Mouse (Mus musculus) neural tube, embryonic 13.5 days (tissue): Measurements from ENCODE around the gene Pym1. TPM values are rescaled to one million over a fixed set of nuclear protein-coding genes. Genes with fewer than 3 reads are reported as not detected.
A peak's percentile ranks its signal among the peaks of the same experiment; 100 is the strongest.
"Not testable (repeated sequence)": the region's sequence is repeated elsewhere in the genome, so short reads cannot be mapped to it uniquely, and the experiment has no call there.

Experiments
- ATAC-seq: fragments of 200-750 bp; cut with Nextera tagmentation; 2 replicates; pipeline ENCODE4 v1.8.0; 2017; ENCODE audit warnings: low read depth, mild to moderate bottlenecking, moderate TSS enrichment, moderate library complexity
- H3K27ac ChIP-seq: fragments of 300-500 bp; sonication (generic); replicated peaks from 2 replicates; pipeline ENCODE4 v1.5.1; 2015; ENCODE audit warnings: moderate library complexity, mild to moderate bottlenecking, inconsistent platforms
- H3K27me3 ChIP-seq: fragments of 300-500 bp; sonication (generic); 2 replicates; pipeline ENCODE4 v1.6.1; 2015; ENCODE audit warnings: mild to moderate bottlenecking, inconsistent platforms
- H3K36me3 ChIP-seq: fragments of 300-500 bp; sonication (generic); 2 replicates; pipeline ENCODE4 v1.6.1; 2015; ENCODE audit warnings: mild to moderate bottlenecking, inconsistent platforms
- H3K4me1 ChIP-seq: fragments of 300-500 bp; sonication (generic); replicated peaks from 2 replicates; pipeline ENCODE4 v1.6.1; 2015; ENCODE audit warnings: inconsistent platforms
- H3K4me2 ChIP-seq: fragments of 300-500 bp; sonication (generic); 2 replicates; pipeline ENCODE4 v1.6.1; 2015; ENCODE audit warnings: inconsistent platforms, mild to moderate bottlenecking, moderate library complexity
- H3K4me3 ChIP-seq: fragments of 300-500 bp; sonication (generic); 2 replicates; pipeline ENCODE4 v1.5.1; 2015; ENCODE audit warnings: mild to moderate bottlenecking, inconsistent platforms
- H3K9ac ChIP-seq: fragments of 300-500 bp; sonication (generic); 2 replicates; pipeline ENCODE4 v1.6.1; 2015; ENCODE audit warnings: moderate library complexity, mild to moderate bottlenecking, inconsistent platforms
- H3K9me3 ChIP-seq: fragments of 300-500 bp; sonication (generic); 2 replicates; pipeline ENCODE4 v1.6.1; 2016; ENCODE audit warnings: inconsistent platforms
- WGBS: fragments of 180-500 bp; shearing (Covaris S2); methylation state at CpG from one replicate; pipeline ENCODE4 v1.1.7; 2015; 5-methylcytosine and 5-hydroxymethylcytosine counted together
- polyA plus RNA-seq: library from polyadenylated mRNA; unstranded; fragments of >200 nt; fragmentation: Nextera tagmentation; extraction: Ambion mirVana; gene quantifications from 2 replicates; pipeline ENCODE4 v1.2.1, GENCODE M21; 2015

Gene Pym1
- 44.1 and 46.6 TPM in 2 replicates for polyA plus RNA-seq

- Histone ChIP-seq H3K36me3 (peaks cover 3% of the 10 kb centered on the region; the same call in 1 of the 2 replicates), H3K4me1 (peaks cover 45% of the 10 kb centered on the region), H3K27me3 (peaks cover 38% of the 10 kb centered on the region), H3K4me3 (peak within 1 kb of the TSS; percentile 66), H3K9me3 (no peaks in the 10 kb centered on the region), H3K9ac (peak within 1 kb of the TSS; percentile 90), H3K27ac (peak within 1 kb of the TSS; percentile 93), H3K4me2 (peak within 1 kb of the TSS; percentile 96)
- peak; percentile 59 for ATAC-seq
- WGBS: under 1% methylated on average over 36 of the region's 36 CpGs
Observed at GRCm38 (mm10) chr10:128747646-128748251, at the start of gene Pym1. Gene Pym1, plus strand, starts transcription at chr10:128747889.

- no peaks in the 10 kb centered on the region for H3K9me3 ChIP-seq
- 89% methylated on average over 5 of the region's 5 CpGs for WGBS
- no peaks in the 10 kb centered on the region for H3K27me3 ChIP-seq
- H3K4me3 ChIP-seq: no peak overlapping the region
- H3K36me3 ChIP-seq: peaks cover 11% of the 10 kb centered on the region
- H3K27ac ChIP-seq: no peak overlapping the region
- ATAC-seq: no peak
- no peak overlapping the region for H3K4me2 ChIP-seq
- no peak overlapping the region for H3K9ac ChIP-seq
- peaks cover 21% of the 10 kb centered on the region for H3K4me1 ChIP-seq
Observed at GRCm38 (mm10) chr10:128699006-128699405, 48.7 kb upstream of the Pym1 start.

DNA sequence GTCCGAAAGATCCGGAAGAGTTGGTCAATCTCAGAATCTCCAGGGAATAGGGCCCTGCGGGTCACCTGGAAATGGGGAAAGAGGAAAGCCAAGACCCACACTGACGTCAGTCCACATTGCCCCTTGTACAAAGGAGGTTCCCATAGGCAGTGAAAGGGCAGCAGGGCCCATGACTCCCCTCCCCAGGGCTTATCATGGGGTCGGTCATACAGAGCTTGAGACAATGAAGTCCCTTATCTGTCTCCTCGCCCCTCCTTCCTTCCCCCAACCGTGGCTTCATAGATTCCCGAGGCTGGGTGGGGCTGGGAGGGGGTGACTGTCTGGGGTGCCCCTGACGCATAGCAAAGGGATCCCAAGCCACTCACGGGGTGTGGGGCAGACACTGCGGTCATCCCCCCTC lies 48.1 kb upstream of the Pym1 start:
- Histone ChIP-seq H3K9ac (no peak overlapping the region), H3K4me3 (no peak overlapping the region), H3K27me3 (no peaks in the 10 kb centered on the region), H3K36me3 (peaks cover 11% of the 10 kb centered on the region), H3K9me3 (no peaks in the 10 kb centered on the region), H3K27ac (no peak overlapping the region), H3K4me1 (peaks cover 22% of the 10 kb centered on the region), H3K4me2 (no peak overlapping the region)
- WGBS: 80% methylated on average over 11 of the region's 11 CpGs
- no peak for ATAC-seq

GRCm38 (mm10) chr10:128700712-128701111 lies 47.0 kb upstream of the Pym1 start:
- no peaks in the 10 kb centered on the region for H3K27me3 ChIP-seq
- H3K9ac ChIP-seq: no peak overlapping the region
- no peak for ATAC-seq
- H3K9me3 ChIP-seq: no peaks in the 10 kb centered on the region
- H3K36me3 ChIP-seq: peaks cover 11% of the 10 kb centered on the region
- 96% methylated on average over 5 of the region's 5 CpGs for WGBS
- H3K27ac ChIP-seq: no peak overlapping the region
- H3K4me2 ChIP-seq: no peak overlapping the region
- peaks cover 22% of the 10 kb centered on the region for H3K4me1 ChIP-seq
- H3K4me3 ChIP-seq: no peak overlapping the region

DNA sequence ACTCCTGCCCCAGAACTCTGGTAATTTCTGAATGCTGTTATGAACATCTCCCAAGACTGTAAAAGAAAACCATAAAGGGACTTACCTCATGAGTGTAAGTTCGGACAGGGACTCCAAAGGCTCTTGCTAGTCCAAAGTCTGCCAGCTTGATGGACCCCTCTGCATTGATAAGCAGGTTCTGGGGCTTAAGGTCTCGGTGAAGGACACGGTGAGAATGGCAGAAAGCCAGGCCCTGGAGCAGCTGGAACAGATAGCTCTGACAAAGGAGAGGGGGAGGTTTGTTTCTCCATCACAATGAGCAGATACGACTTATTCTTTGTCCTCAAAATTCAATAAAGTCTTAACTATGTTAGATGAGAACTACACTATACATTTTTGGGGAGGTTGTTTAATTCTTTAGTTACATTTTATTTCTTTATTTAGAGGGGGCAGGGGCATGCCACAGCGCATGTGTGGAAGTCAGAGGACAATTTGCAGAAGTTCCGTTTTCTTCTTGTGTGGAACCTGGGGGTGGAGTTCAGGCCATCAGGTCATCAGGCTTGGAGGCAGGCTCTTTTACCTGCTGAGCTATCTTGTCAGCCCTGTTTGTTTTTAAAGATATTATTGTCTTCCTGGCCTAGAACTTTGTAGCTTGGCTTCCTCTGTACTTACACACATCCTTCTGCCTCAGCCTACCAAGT lies 45.2 kb upstream of the Pym1 start:
- H3K4me1 ChIP-seq: peaks cover 19% of the 10 kb centered on the region
- peaks cover 11% of the 10 kb centered on the region for H3K36me3 ChIP-seq
- WGBS: 75% methylated on average over 6 of the region's 6 CpGs
- no peaks in the 10 kb centered on the region for H3K9me3 ChIP-seq
- no peak overlapping the region for H3K27ac ChIP-seq
- H3K4me2 ChIP-seq: no peak overlapping the region
- no peak overlapping the region for H3K4me3 ChIP-seq
- no peaks in the 10 kb centered on the region for H3K27me3 ChIP-seq
- no peak for ATAC-seq
- H3K9ac ChIP-seq: no peak overlapping the region; the same call in 1 of the 2 replicates

GRCm38 (mm10) chr10:128703895-128704294 lies 43.8 kb upstream of the Pym1 start, which contains the start of gene Pmel:
Gene Pmel, plus strand, starts transcription at chr10:128704195.
- H3K4me1 ChIP-seq: peaks cover 19% of the 10 kb centered on the region
- H3K4me3 ChIP-seq: peak within 1 kb of the TSS; percentile 75
- peaks cover 11% of the 10 kb centered on the region for H3K36me3 ChIP-seq
- H3K27ac ChIP-seq: peak within 1 kb of the TSS; percentile 80
- peak within 1 kb of the TSS; percentile 72 for H3K9ac ChIP-seq
- peak within 1 kb of the TSS; percentile 88 for H3K4me2 ChIP-seq
- WGBS: 27% methylated on average over 4 of the region's 4 CpGs
- H3K9me3 ChIP-seq: no peaks in the 10 kb centered on the region
- H3K27me3 ChIP-seq: no peaks in the 10 kb centered on the region
- no peak for ATAC-seq

DNA sequence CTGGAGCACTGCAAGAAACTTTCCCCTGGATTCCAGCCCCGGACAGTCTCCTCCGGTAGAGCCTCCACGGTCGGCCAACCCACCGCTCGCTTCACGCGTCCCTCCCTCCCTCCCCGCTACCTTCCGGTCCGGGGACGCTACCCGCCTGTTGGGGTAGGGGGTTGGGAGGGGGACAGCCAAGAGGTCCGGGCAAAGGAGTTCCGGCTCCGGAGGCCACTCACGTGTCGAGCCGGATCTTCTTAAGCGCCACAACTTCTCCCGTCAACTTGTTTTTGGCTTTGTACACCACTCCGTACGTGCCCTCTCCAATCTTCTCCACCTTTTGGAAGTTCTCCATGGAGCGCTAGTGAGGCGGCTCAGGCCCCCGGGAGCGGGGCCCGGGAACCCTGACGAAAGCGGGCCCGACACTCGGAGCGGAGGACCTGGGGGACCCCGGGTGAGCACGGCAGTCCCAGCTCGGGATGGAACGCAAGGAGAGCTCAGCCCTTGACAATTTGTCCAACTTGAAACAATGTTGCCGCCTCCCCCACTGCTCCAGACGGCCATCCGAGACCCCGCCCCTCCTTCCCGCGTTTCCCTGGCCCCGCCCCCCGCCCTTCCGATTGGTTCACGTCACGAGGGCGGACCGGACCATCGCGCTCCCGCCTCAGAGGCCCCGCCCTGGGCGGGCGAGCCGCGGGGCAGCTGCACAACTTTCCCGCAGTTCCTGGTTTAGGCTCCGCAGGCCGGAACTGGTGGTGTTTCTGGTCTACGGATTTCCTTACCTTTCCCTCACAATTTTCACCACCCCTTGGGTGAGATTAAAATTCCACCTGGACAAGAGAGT lies 43.0 kb upstream of the Pym1 start, which contains the start of gene Cdk2:
Gene Cdk2 (minus strand): TSS at position 541 of the 826 bp plus-strand sequence.
- Histone ChIP-seq H3K4me3 (peak within 1 kb of the TSS; percentile 75), H3K36me3 (peaks cover 10% of the 10 kb centered on the region; the same call in 1 of the 2 replicates), H3K27ac (peak within 1 kb of the TSS; percentile 80), H3K9ac (peak within 1 kb of the TSS; percentile 72), H3K4me1 (peaks cover 19% of the 10 kb centered on the region), H3K9me3 (no peaks in the 10 kb centered on the region), H3K27me3 (no peaks in the 10 kb centered on the region), H3K4me2 (peak within 1 kb of the TSS; percentile 88)
- WGBS: under 1% methylated on average over 62 of the region's 62 CpGs
- ATAC-seq: peak; percentile 94

- 0 out of 2 replicates have a peak, but pooled peaks cover 6% of the 10 kb centered on the region for H3K36me3 ChIP-seq
- ATAC-seq: peak; percentile 58
- H3K9me3 ChIP-seq: no peaks in the 10 kb centered on the region
- no peaks in the 10 kb centered on the region for H3K27me3 ChIP-seq
- WGBS: 11% methylated on average over 11 of the region's 11 CpGs
- 0 out of 2 replicates have a peak overlapping the region, but pooled peaks have one; percentile 29 for H3K27ac ChIP-seq
- peak overlapping the region; percentile 88 for H3K4me2 ChIP-seq
- peak overlapping the region; percentile 63 for H3K9ac ChIP-seq
- H3K4me3 ChIP-seq: peak overlapping the region; percentile 75
- peaks cover 19% of the 10 kb centered on the region for H3K4me1 ChIP-seq
Observed at GRCm38 (mm10) chr10:128705317-128705693, 42.4 kb upstream of the Pym1 start.

GRCm38 (mm10) chr10:128711318-128711717 lies 36.4 kb upstream of the Pym1 start:
- WGBS: 95% methylated on average over 7 of the region's 7 CpGs
- not testable (repeated sequence) for H3K9ac ChIP-seq, H3K36me3 ChIP-seq, H3K4me3 ChIP-seq, H3K4me1 ChIP-seq, ATAC-seq, H3K27me3 ChIP-seq, H3K27ac ChIP-seq, H3K4me2 ChIP-seq, H3K9me3 ChIP-seq

GRCm38 (mm10) chr10:128715559-128716537 lies 31.8 kb upstream of the Pym1 start:
- no peak for ATAC-seq
- WGBS: 89% methylated on average over 19 of the region's 19 CpGs
- Histone ChIP-seq H3K36me3 (no peaks in the 10 kb centered on the region), H3K4me3 (no peak overlapping the region), H3K9me3 (no peaks in the 10 kb centered on the region), H3K4me1 (no peaks in the 10 kb centered on the region), H3K27me3 (no peaks in the 10 kb centered on the region), H3K9ac (no peak overlapping the region), H3K4me2 (no peak overlapping the region), H3K27ac (no peak overlapping the region)

DNA sequence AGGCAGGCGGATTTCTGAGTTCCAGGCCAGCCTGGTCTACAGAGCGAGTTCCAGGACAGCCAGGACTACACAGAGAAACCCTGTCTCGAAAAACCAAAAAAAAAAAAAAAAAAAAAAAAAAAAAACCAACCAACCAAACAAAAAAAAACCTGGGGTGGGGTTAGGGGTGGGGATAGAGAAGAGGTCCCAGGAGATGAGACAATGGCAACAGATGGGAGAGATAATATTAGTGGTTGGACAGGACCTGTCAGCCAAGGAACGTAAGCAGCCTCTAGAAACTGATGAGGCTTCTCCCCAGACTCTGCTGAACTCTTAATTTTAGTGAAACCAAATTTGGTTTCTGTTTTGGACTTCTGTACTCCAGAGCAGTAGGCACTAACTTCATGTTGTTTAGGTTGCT lies 22.2 kb upstream of the Pym1 start:
- H3K27ac ChIP-seq, H3K9ac ChIP-seq, H3K4me3 ChIP-seq, H3K36me3 ChIP-seq, H3K9me3 ChIP-seq, H3K4me2 ChIP-seq, H3K4me1 ChIP-seq, ATAC-seq, H3K27me3 ChIP-seq: not testable (repeated sequence)
- WGBS: 88% methylated on average over 4 of the region's 4 CpGs
